Mouse (Mus musculus): Measurements from ENCODE around the gene Gm44511. TPM values are rescaled to one million over a fixed set of nuclear protein-coding genes. Genes with fewer than 3 reads are reported as not detected.
"Not testable (repeated sequence)": the region's sequence is repeated elsewhere in the genome, so short reads cannot be mapped to it uniquely, and the experiment has no call there.

Gm44511 gene
- total RNA-seq, 2 experiments from 2014 or later = 3.4 TPM; not detected in 1

GRCm38 (mm10) chr6:128800696-128801095 lies 25.4 kb downstream of the Gm44511 start:
- ATAC-seq (ENCODE audit: poor library complexity, severe bottlenecking) = not testable (repeated sequence)

DNA sequence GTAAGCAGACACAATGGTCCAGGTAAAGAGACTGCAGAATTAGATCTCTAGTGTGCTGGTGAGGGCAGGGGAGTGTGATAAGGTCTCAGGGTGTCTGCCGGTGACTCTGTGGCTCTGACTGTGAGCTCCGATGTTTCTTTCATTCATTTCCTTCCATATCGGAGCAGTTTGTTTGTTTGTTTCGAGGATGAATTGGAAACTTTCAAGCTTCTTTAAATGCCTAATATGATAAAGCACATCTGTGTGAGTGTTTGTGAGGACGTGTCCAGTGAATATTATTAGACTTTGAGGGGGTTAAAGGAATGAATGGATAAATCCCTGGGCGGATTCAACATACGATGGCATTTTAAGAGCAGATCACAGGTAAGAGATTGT lies 26.2 kb downstream of the Gm44511 start:
- no peak for ATAC-seq (ENCODE audit: poor library complexity, severe bottlenecking)

- peak; percentile 66 for ATAC-seq (ENCODE audit: poor library complexity, severe bottlenecking)
Measured at GRCm38 (mm10) chr6:128799144-128799895, 26.8 kb downstream of the Gm44511 start.

DNA sequence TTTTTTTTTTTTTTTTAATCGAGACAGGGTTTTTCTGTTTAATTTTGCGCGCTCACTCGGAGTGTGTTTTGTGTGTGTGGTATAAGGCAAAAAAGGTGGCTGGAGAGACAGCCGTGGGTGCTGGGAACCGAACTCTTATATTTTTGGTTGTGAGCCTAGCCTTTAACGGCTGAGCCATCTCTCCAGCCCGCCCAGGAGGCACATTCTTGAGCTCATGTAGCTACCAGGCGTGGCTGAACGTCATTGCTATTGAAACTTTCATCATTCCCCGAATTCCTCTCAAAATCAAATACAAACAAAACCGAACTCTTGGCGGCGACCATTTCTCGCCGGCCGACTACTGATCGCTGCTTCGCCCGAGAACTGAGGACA lies 27.4 kb downstream of the Gm44511 start:
- ATAC-seq (ENCODE audit: poor library complexity, severe bottlenecking) = peak; percentile 14

DNA sequence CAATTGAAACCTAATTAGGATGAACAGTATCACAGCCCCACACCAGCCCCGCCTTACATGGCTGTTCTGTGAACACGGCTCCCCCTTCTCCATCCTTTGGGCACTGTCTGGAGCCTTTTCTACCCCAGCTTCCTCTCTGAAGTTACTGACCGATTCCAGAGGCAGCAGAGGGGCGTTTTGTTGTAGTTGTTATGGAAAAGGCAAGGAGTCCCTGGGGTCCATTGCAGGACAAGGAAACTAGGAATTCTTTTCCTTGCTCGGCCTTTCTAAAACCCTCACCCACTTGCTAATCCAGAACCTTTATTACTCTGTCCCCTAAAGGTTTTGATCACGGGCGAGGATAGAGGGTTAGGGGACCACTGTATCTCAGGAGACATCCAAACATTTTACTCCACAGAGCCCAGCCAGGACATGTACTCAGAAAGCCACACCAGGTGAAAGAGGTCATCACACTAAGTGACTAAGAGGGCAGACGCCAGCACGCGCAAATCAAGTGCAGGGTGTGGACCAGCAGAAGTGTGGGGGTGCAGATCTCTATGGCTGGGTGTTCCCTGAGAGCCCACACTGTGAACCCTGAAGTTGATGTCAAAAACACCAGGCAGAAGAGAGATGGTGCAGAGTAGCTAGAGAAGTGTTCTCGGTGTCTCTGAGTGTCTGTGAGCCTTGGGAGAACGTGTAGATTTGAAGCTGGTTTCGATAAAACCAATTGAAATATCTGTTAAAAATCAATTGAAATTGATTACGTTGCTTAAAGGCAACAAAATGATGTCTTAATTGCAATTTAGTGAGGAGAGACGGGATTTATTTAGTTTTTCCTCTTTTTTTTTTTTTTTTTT lies 28.0 kb downstream of the Gm44511 start:
- peak; percentile 2; the same call in 1 of the 2 replicates for ATAC-seq (ENCODE audit: poor library complexity, severe bottlenecking)

- no peak for ATAC-seq (ENCODE audit: poor library complexity, severe bottlenecking)
Measured at GRCm38 (mm10) chr6:128797185-128797905, 28.8 kb downstream of the Gm44511 start.

GRCm38 (mm10) chr6:128796321-128796955 lies 29.7 kb downstream of the Gm44511 start:
- ATAC-seq (ENCODE audit: poor library complexity, severe bottlenecking) = no peak

DNA sequence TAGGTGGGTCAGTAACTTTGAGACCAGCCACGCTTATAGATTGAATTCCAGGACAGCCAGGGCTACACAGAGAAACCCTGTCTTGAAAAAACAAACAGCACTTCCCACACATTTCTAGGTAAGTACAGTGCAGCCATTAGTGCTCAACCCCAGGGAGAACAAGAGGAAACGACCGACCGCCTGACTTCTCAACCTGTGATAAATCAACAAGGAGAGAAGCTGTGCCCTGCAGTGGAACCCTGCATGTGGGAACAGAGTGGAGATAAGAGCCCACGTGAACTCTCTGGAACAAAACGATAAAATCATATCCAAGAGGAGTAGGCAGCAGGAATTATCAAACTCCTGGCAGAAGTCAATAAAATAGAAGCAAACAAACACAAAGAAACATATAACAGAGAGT lies 32.4 kb downstream of the Gm44511 start:
- ATAC-seq (ENCODE audit: poor library complexity, severe bottlenecking) = no peak

GRCm38 (mm10) chr6:128790491-128790994 lies 35.6 kb downstream of the Gm44511 start:
- peak; percentile 29 for ATAC-seq (ENCODE audit: poor library complexity, severe bottlenecking)

DNA sequence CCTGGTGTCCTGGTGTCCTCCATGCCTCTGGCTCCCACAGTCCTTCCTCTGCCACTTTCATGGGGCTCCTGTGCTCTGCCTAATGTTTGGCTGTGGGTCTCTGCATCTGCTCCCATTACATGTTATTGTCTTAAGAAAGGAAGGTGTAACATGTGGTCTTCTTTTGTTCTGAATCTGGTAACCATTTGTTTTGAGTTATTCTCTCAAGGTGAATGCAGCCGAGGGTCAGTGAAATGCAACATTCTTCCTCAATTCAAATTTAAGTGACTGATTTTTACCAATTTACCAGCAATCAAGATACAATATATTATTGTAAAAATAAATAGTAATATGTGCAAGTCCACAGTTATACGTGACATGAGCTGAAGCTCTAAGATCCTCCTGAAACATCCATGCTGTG lies 37.0 kb downstream of the Gm44511 start, which contains the start of gene Klrb1c:
TSS of gene Klrb1c (minus strand) at position 101 of the 400 bp plus-strand sequence.
- no peak for ATAC-seq (ENCODE audit: poor library complexity, severe bottlenecking)

DNA sequence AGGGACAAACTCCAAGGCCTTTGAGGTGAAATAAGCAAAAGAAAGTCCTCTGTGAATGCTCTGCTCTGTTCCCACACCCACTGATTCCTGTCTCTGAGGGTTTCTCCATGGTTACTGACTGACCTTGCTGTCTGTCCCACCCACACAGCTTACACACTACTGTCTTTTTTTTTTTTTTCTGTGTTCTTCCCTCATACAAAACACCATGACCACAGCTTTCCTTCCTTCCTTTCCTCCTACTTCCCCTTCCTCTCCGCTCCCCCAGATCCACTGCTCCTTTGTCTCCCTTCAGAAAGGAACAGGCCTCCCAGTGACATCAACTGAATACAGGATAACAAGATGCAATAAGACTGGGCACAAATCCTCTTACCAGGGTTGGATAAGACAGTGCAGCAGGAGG lies 37.6 kb downstream of the Gm44511 start:
- peak; percentile 30 for ATAC-seq (ENCODE audit: poor library complexity, severe bottlenecking)

DNA sequence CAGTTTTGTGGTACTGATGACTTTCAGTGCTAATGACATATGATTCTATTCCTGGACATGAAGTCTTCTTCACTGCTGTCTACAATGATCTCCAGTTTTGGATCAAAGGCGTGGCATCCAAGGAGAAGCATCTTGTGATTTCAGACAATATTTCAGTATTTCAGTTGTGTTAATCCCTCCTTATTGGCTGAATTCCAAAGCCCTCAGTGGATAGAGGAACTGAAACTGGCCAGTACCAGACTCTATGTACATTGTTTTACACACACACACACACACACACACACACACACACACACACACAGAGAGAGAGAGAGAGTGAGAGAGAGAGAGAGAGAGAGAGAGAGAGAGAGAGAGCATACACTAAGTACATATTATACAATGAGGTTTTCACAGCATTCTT lies 39.7 kb downstream of the Gm44511 start:
- ATAC-seq (ENCODE audit: poor library complexity, severe bottlenecking) = peak; percentile 37

DNA sequence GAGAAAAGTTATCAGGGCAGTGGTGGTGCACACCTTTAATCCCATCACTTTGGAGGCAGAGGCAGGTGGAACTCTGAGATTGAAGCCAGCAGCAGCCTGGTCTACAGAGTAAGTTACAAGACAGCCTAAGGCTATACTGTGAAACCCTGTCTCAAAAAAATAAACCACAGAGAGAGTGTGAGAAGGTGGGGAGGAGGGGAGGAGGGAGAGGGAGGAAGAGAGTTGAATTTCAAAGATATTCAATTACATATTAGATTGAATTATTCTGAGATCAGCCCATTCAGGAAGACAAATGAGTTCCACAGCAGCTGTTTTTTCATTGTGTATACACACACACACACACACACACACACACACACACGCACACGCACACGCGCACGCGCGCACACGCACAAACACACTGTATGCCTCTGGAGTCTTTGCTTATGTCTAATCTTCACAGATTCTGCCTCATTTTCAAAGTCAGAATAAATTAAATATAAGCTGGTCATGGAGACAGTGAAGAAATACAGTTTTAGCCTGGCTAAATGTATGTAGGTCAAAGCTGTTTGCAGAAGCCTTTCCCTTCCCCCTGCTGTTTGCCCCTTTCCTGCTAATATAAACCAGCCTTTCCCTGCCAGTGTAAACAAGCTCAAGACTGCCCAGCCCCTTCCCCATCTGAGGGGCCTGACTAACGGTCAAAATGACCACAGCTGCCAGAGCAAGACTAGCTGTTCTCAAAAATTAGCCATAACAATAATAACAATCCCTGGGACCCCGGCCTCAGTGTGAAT lies 56.4 kb downstream of the Gm44511 start:
- ATAC-seq (ENCODE audit: poor library complexity, severe bottlenecking) = no peak

GRCm38 (mm10) chr6:128768047-128768446 lies 58.1 kb downstream of the Gm44511 start:
- no peak for ATAC-seq (ENCODE audit: poor library complexity, severe bottlenecking)

GRCm38 (mm10) chr6:128766486-128767254 lies 59.4 kb downstream of the Gm44511 start:
- ATAC-seq (ENCODE audit: poor library complexity, severe bottlenecking) = peak; percentile 75

DNA sequence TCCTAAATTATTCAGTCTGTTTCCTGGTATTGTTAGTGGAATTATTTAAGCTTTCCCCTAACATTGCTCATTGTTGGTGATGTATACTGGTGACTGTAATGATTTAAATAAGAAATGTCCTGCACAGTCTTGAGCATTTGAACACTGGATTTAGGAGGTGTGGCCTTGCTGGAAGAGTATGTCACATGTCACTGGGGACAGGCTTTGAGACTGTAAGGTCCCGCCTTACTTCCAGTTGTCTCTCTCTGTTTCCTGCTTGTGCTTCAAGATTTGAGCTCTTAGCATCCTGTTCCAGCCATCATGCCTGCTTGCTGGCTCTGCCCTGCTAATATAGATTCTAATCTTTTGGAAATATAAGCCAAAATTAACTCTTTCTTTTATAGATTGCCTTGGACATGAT lies 60.9 kb downstream of the Gm44511 start:
- ATAC-seq (ENCODE audit: poor library complexity, severe bottlenecking) = no peak

- ATAC-seq (ENCODE audit: poor library complexity, severe bottlenecking) = no peak
Measured at GRCm38 (mm10) chr6:128764598-128764997, 61.5 kb downstream of the Gm44511 start.

GRCm38 (mm10) chr6:128763736-128764523 lies 62.2 kb downstream of the Gm44511 start:
- ATAC-seq (ENCODE audit: poor library complexity, severe bottlenecking) = peak; percentile 58

Measured in megakaryocyte, adult 5-6 weeks (primary cell).